22 mouse cellular contexts compared by ENCODE assay signal in genomic region chr8:124301512-124301911, GRCm38 (mm10).
DNase-seq lines count a peak whose midpoint lies in the region; ATAC-seq and TF ChIP-seq lines count a peak whose summit lies in the region.
"Had no signal": no experiment of that assay in that cellular context is flagged by ENCODE, and none has a peak within 500 bp of the region (broad histone marks: within the 10 kb centered on the region; RNA-seq: fewer than 3 reads in every experiment).

No protein-coding gene starts in this region.

- intact Hi-C loops in left cerebral cortex, adult 2 months (cut with DNase I): no loop called here
- intact Hi-C loops in left cerebral cortex, postnatal 10 days (cut with DNase I): no loop called here

- ATAC-seq in Patski: peak; percentile 72
- peak; percentile 44; the same call in 1 of the 2 replicates for ATAC-seq in stomach, postnatal 0 days (ENCODE audit: low FRiP score, low TSS enrichment)
- ATAC-seq: liver, embryonic 12.5 days had no signal

- no peak for TF ChIP-seq EP300 in stomach, postnatal 0 days (optimal IDR thresholded peaks at IDR 0.05)

- POLR2A ChIA-PET in Patski (lab: Charles Lee): interaction anchor here (1.4 kb wide), 1 partner anchor 15 kb away, joined by 4 read pairs; no protein-coding TSS in a partner anchor

- peaks cover 2% of the 10 kb centered on the region; the same call in 1 of the 2 replicates for H3K4me1 ChIP-seq in stomach, postnatal 0 days (replicated peaks; ENCODE audit: control insufficient read depth, insufficient read depth)
- H3K4me1 ChIP-seq: midbrain, embryonic 12.5 days had no signal

- 83% methylated on average over 4 of the region's 4 CpGs for WGBS in stomach, postnatal 0 days

- peak; percentile 33 for DNase-seq in adrenal gland, postnatal 10 days
- DNase-seq in adrenal gland, postnatal 4 days (ENCODE audit: low spot score in 2 of 2): no peak
- no peak for DNase-seq in left cerebral cortex, adult 2 months (ENCODE audit: extremely low spot score in 1 of 2, low spot score in 2 of 2)
- DNase-seq in left cerebral cortex, postnatal 10 days (ENCODE audit: extremely low spot score in 1 of 2, low spot score in 2 of 2): no peak
- DNase-seq in Patski (ENCODE audit: low read depth, low spot score): peak; percentile 78
- DNase-seq in stomach, postnatal 0 days (ENCODE audit: low spot score): no peak
- no peak for DNase-seq in frontal cortex, postnatal 36 days (ENCODE audit: low spot score in 2 of 2)
- DNase-seq: B cell, adult 2 months; cerebellum, adult 11-12 months; cerebellum, postnatal 10 days; kidney, adult 2 months; kidney, postnatal 14 days; layer of hippocampus, postnatal 36 days; lung, adult 18-20 months; lung, postnatal 10 days; right cerebral cortex, adult 18-20 months; thymus, adult 2 months had no signal

- H3K4me2 ChIP-seq in stomach, postnatal 0 days (replicated peaks; ENCODE audit: low read depth): no peak overlapping the region
- H3K4me2 ChIP-seq: hindbrain, embryonic 15.5 days; limb, embryonic 13.5 days; liver, embryonic 12.5 days; midbrain, embryonic 12.5 days; neural tube, embryonic 15.5 days had no signal

- H3K4me3 ChIP-seq in left cerebral cortex, adult 2 months: no peak overlapping the region
- H3K4me3 ChIP-seq in stomach, postnatal 0 days (ENCODE audit: low read depth, low read length): no peak overlapping the region
- H3K4me3 ChIP-seq: hindbrain, embryonic 15.5 days; limb, embryonic 13.5 days; liver, embryonic 12.5 days; midbrain, embryonic 12.5 days; neural tube, embryonic 15.5 days had no signal

- no peak for TF ChIP-seq CTCF in left cerebral cortex, adult 2 months (IDR thresholded peaks at IDR 0.05)
- no peak for TF ChIP-seq CTCF in Patski (IDR thresholded peaks at IDR 0.05)
- no peak for TF ChIP-seq CTCF in stomach, postnatal 0 days (IDR thresholded peaks at IDR 0.05; ENCODE audit: low read depth)

- H3K27ac ChIP-seq in left cerebral cortex, adult 2 months: peak overlapping the region; percentile 17; the same call in 1 of the 2 replicates
- no peak overlapping the region for H3K27ac ChIP-seq in stomach, postnatal 0 days (replicated peaks)
- H3K27ac ChIP-seq: hindbrain, embryonic 15.5 days; limb, embryonic 13.5 days; liver, embryonic 12.5 days; midbrain, embryonic 12.5 days; neural tube, embryonic 15.5 days had no signal

- H3K36me3 ChIP-seq in stomach, postnatal 0 days (ENCODE audit: control insufficient read depth, insufficient read depth, low read length): no peaks in the 10 kb centered on the region; the same call in 1 of the 2 replicates
- H3K36me3 ChIP-seq: hindbrain, embryonic 15.5 days had no signal

- H3K27me3 ChIP-seq in Patski: no peaks in the 10 kb centered on the region
- H3K27me3 ChIP-seq in stomach, postnatal 0 days (ENCODE audit: control insufficient read depth, insufficient read depth, low read length): no peaks in the 10 kb centered on the region
- H3K27me3 ChIP-seq: hindbrain, embryonic 15.5 days; limb, embryonic 13.5 days; liver, embryonic 12.5 days; midbrain, embryonic 12.5 days; neural tube, embryonic 15.5 days had no signal

- in situ Hi-C loops in Patski (cut with MboI; ENCODE audit: low pct_unique_long_range_greater_than_20kb): no loop called here

- CTCF ChIA-PET in Patski (lab: Charles Lee): no interaction called here

- H3K9me3 ChIP-seq in stomach, postnatal 0 days (ENCODE audit: control insufficient read depth, low read length): no peaks in the 10 kb centered on the region
- H3K9me3 ChIP-seq: hindbrain, embryonic 15.5 days; limb, embryonic 13.5 days; liver, embryonic 12.5 days; midbrain, embryonic 12.5 days; neural tube, embryonic 15.5 days had no signal

- no peak overlapping the region for H3K9ac ChIP-seq in stomach, postnatal 0 days (ENCODE audit: low read length)
- H3K9ac ChIP-seq: hindbrain, embryonic 15.5 days; limb, embryonic 13.5 days; liver, embryonic 12.5 days; midbrain, embryonic 12.5 days; neural tube, embryonic 15.5 days had no signal

Comparison
In these comparisons a context has a peak if more than half of its experiments do, and no peak if none do; other contexts are left out.
1. DNase-seq: peak in adrenal gland, postnatal 10 days (single experiment) and Patski (single experiment); none in adrenal gland, postnatal 4 days (0 of 2), left cerebral cortex, adult 2 months (0 of 2), left cerebral cortex, postnatal 10 days (0 of 2), stomach, postnatal 0 days (single experiment) and frontal cortex, postnatal 36 days (0 of 2).